Mouse (Mus musculus): ENCODE measurements at regions not wholly inside any gene's neighbourhood (a gene's known extent, or its start where the extent isn't known, plus 50 kb on each side); places are given as distances from the start of the nearest gene placed in this dataset.

- Histone ChIP-seq H3K36me3 (no peaks in the 10 kb centered on the region), H3K9ac (no peak overlapping the region), H3K4me3 (no peak overlapping the region), H3K9me3 (no peaks in the 10 kb centered on the region), H3K27me3 (no peaks in the 10 kb centered on the region), H3K4me2 (no peak overlapping the region), H3K27ac (replicated peaks) (no peak overlapping the region), H3K4me1 (replicated peaks) (no peaks in the 10 kb centered on the region)
- ATAC-seq (ENCODE audit: low FRiP score, low read depth): no peak
- 66% methylated on average over 7 of the region's 7 CpGs for WGBS
These were observed 158.1 kb downstream of the Dact1 start for GRCm38 (mm10) chr12:71467820-71468219.

- Histone ChIP-seq H3K27me3 (no peaks in the 10 kb centered on the region), H3K4me1 (replicated peaks) (no peaks in the 10 kb centered on the region), H3K4me2 (no peak overlapping the region), H3K4me3 (no peak overlapping the region), H3K9ac (no peak overlapping the region), H3K9me3 (no peaks in the 10 kb centered on the region), H3K27ac (replicated peaks) (no peak overlapping the region), H3K36me3 (no peaks in the 10 kb centered on the region)
- ATAC-seq (ENCODE audit: low FRiP score, low read depth): no peak
- 29% methylated on average over 6 of the region's 6 CpGs for WGBS
These were observed 158.6 kb downstream of the Dact1 start for GRCm38 (mm10) chr12:71468324-71468723.

- H3K27me3 ChIP-seq: no peaks in the 10 kb centered on the region
- no peak overlapping the region for H3K27ac ChIP-seq (replicated peaks)
- no peak overlapping the region for H3K4me3 ChIP-seq
- H3K36me3 ChIP-seq: no peaks in the 10 kb centered on the region
- 76% methylated on average over 13 of the region's 13 CpGs for WGBS
- no peak overlapping the region for H3K4me2 ChIP-seq
- no peaks in the 10 kb centered on the region; the same call in 1 of the 2 replicates for H3K4me1 ChIP-seq (replicated peaks)
- no peak for ATAC-seq (ENCODE audit: low FRiP score, low read depth)
- H3K9ac ChIP-seq: no peak overlapping the region
- H3K9me3 ChIP-seq: no peaks in the 10 kb centered on the region
These were observed 161.5 kb downstream of the Dact1 start for GRCm38 (mm10) chr12:71470983-71471715.

GRCm38 (mm10) chr12:71471720-71472119 lies 162.0 kb downstream of the Dact1 start:
- Histone ChIP-seq H3K4me3 (no peak overlapping the region), H3K27me3 (no peaks in the 10 kb centered on the region)
- WGBS: 94% methylated on average over 4 of the region's 4 CpGs

GRCm38 (mm10) chr12:71476238-71476637 lies 166.6 kb downstream of the Dact1 start:
- H3K4me2 ChIP-seq: no peak overlapping the region
- no peak overlapping the region for H3K4me3 ChIP-seq
- no peak overlapping the region for H3K9ac ChIP-seq
- 62% methylated on average over 4 of the region's 4 CpGs for WGBS
- H3K9me3 ChIP-seq: no peaks in the 10 kb centered on the region
- no peak overlapping the region for H3K27ac ChIP-seq (replicated peaks)
- no peaks in the 10 kb centered on the region for H3K27me3 ChIP-seq
- peaks cover 8% of the 10 kb centered on the region for H3K4me1 ChIP-seq (replicated peaks)
- H3K36me3 ChIP-seq: no peaks in the 10 kb centered on the region
- ATAC-seq (ENCODE audit: low FRiP score, low read depth): no peak

More at GRCm38 (mm10) chr12:71471720-71472119, 162.0 kb downstream of the Dact1 start:
- Histone ChIP-seq H3K9ac (no peak overlapping the region), H3K9me3 (no peaks in the 10 kb centered on the region), H3K36me3 (no peaks in the 10 kb centered on the region), H3K27ac (replicated peaks) (no peak overlapping the region), H3K4me2 (no peak overlapping the region), H3K4me1 (replicated peaks) (no peaks in the 10 kb centered on the region; the same call in 1 of the 2 replicates)
- ATAC-seq (ENCODE audit: low FRiP score, low read depth): no peak

GRCm38 (mm10) chr12:71477691-71478090 lies 168.0 kb downstream of the Dact1 start:
- 12% methylated on average over 5 of the region's 5 CpGs for WGBS
- ATAC-seq (ENCODE audit: low FRiP score, low read depth): no peak
- H3K27ac ChIP-seq (replicated peaks): no peak overlapping the region

GRCm38 (mm10) chr12:71481371-71481770 lies 171.7 kb downstream of the Dact1 start:
- no peaks in the 10 kb centered on the region for H3K9me3 ChIP-seq
- H3K4me1 ChIP-seq (replicated peaks): peaks cover 25% of the 10 kb centered on the region
- WGBS: 30% methylated on average over 6 of the region's 6 CpGs
- no peak overlapping the region for H3K4me3 ChIP-seq
- peak overlapping the region; percentile 51 for H3K27ac ChIP-seq (replicated peaks)
- no peaks in the 10 kb centered on the region for H3K36me3 ChIP-seq
- no peaks in the 10 kb centered on the region for H3K27me3 ChIP-seq
- H3K9ac ChIP-seq: no peak overlapping the region
- no peak for ATAC-seq (ENCODE audit: low FRiP score, low read depth)
- H3K4me2 ChIP-seq: no peak overlapping the region

More at GRCm38 (mm10) chr12:71477691-71478090, 168.0 kb downstream of the Dact1 start:
- Histone ChIP-seq H3K9me3 (no peaks in the 10 kb centered on the region), H3K36me3 (no peaks in the 10 kb centered on the region), H3K27me3 (no peaks in the 10 kb centered on the region), H3K4me3 (no peak overlapping the region), H3K4me1 (replicated peaks) (peaks cover 22% of the 10 kb centered on the region), H3K9ac (no peak overlapping the region), H3K4me2 (no peak overlapping the region)

GRCm38 (mm10) chr12:71481899-71482593 lies 172.4 kb downstream of the Dact1 start:
- Histone ChIP-seq H3K27me3 (no peaks in the 10 kb centered on the region), H3K27ac (replicated peaks) (peak overlapping the region; percentile 51), H3K9ac (no peak overlapping the region), H3K9me3 (no peaks in the 10 kb centered on the region), H3K4me1 (replicated peaks) (peaks cover 25% of the 10 kb centered on the region), H3K4me2 (no peak overlapping the region), H3K36me3 (no peaks in the 10 kb centered on the region), H3K4me3 (no peak overlapping the region)
- ATAC-seq (ENCODE audit: low FRiP score, low read depth): peak; percentile 50; the same call in 1 of the 2 replicates
- WGBS: 25% methylated on average over 9 of the region's 9 CpGs

GRCm38 (mm10) chr12:71482619-71483018 lies 172.9 kb downstream of the Dact1 start:
- Histone ChIP-seq H3K4me1 (replicated peaks) (peaks cover 25% of the 10 kb centered on the region), H3K36me3 (no peaks in the 10 kb centered on the region), H3K27ac (replicated peaks) (peak overlapping the region; percentile 51), H3K4me2 (no peak overlapping the region), H3K4me3 (no peak overlapping the region), H3K9ac (no peak overlapping the region), H3K9me3 (no peaks in the 10 kb centered on the region), H3K27me3 (no peaks in the 10 kb centered on the region)
- no peak for ATAC-seq (ENCODE audit: low FRiP score, low read depth)
- 34% methylated on average over 2 of the region's 2 CpGs for WGBS

- H3K27me3 ChIP-seq: no peaks in the 10 kb centered on the region
- H3K9ac ChIP-seq: no peak overlapping the region
- peaks cover 27% of the 10 kb centered on the region for H3K4me1 ChIP-seq (replicated peaks)
- no peak for ATAC-seq (ENCODE audit: low FRiP score, low read depth)
- H3K9me3 ChIP-seq: no peaks in the 10 kb centered on the region
- no peak overlapping the region for H3K4me3 ChIP-seq
- H3K27ac ChIP-seq (replicated peaks): no peak overlapping the region
- no peak overlapping the region for H3K4me2 ChIP-seq
- no peaks in the 10 kb centered on the region for H3K36me3 ChIP-seq
- 86% methylated on average over 7 of the region's 7 CpGs for WGBS
These were observed 174.0 kb downstream of the Dact1 start for GRCm38 (mm10) chr12:71483536-71484165.

- no peaks in the 10 kb centered on the region for H3K9me3 ChIP-seq
- H3K9ac ChIP-seq: no peak overlapping the region
- 96% methylated on average over 5 of the region's 5 CpGs for WGBS
- ATAC-seq (ENCODE audit: low FRiP score, low read depth): no peak
- H3K27ac ChIP-seq (replicated peaks): no peak overlapping the region
- H3K4me2 ChIP-seq: no peak overlapping the region
- H3K27me3 ChIP-seq: no peaks in the 10 kb centered on the region
- H3K4me3 ChIP-seq: no peak overlapping the region
- peaks cover 27% of the 10 kb centered on the region for H3K4me1 ChIP-seq (replicated peaks)
- H3K36me3 ChIP-seq: no peaks in the 10 kb centered on the region
These were observed 174.6 kb downstream of the Dact1 start for GRCm38 (mm10) chr12:71484286-71484685.

- Histone ChIP-seq H3K9me3 (no peaks in the 10 kb centered on the region), H3K4me2 (no peak overlapping the region), H3K4me3 (no peak overlapping the region), H3K27me3 (no peaks in the 10 kb centered on the region), H3K4me1 (replicated peaks) (peaks cover 24% of the 10 kb centered on the region), H3K27ac (replicated peaks) (no peak overlapping the region), H3K9ac (no peak overlapping the region), H3K36me3 (no peaks in the 10 kb centered on the region)
- 69% methylated on average over 12 of the region's 12 CpGs for WGBS
- ATAC-seq (ENCODE audit: low FRiP score, low read depth): no peak
These were observed 176.4 kb downstream of the Dact1 start for GRCm38 (mm10) chr12:71486078-71486477.
